Mouse (Mus musculus) liver, adult 2 months (tissue): Measurements from ENCODE around the gene Kcnd3.

Experiments used
- CTCF ChIP-seq: fragments of 200-500 bp; IDR thresholded peaks from 2 replicates; pipeline ENCODE4 v1.5.1; 2011; ENCODE audit warnings: low read depth, low read length, control low read depth
- POLR2A ChIP-seq: fragments of 200-500 bp; IDR thresholded peaks from 2 replicates; pipeline ENCODE4 v1.6.1; 2011; ENCODE audit warnings: low read length, control low read depth; ENCODE audit not compliant: insufficient read depth; ENCODE audit errors: extremely low read depth

DNA sequence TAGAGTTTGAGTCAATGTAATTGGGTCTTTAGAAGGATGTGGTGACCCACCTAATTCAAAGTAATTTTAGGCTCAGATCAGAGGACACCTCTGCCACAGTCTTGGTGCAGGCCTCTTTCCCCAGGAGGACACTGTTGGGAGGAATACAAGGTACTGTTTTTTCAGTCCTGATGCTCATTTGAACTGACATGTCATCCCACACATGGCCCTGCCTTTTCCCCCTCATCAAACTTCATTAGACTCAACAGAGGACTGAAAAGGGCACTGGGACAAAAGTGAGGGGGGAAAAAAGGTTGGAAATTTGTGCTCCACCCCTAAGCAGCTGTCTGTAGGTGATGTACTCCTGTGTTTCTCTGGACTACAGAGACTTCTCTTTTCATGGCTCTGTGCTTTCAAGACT lies 39.4 kb upstream of the Kcnd3 start:
- TF ChIP-seq POLR2A = no peak
- TF ChIP-seq CTCF = no peak
